Mouse (Mus musculus) adrenal gland, postnatal 25 days (tissue): ENCODE measurements around the gene Gpc6. TPM values are rescaled to one million over a fixed set of nuclear protein-coding genes. Genes with fewer than 3 reads are reported as not detected.

Experiments used
- DNase-seq: peaks from one replicate; pipeline ENCODE4 v3.0.0; 2021; ENCODE audit warnings: mixed read lengths
- total RNA-seq: library from RNA; stranded (reverse); gene quantifications from 2 replicates; pipeline ENCODE4 v1.2.3, GENCODE M21; 2021

Gene Gpc6
- total RNA-seq, 1 experiment from 2014 or later, result 12.1 TPM

GRCm38 (mm10) chr14:117930848-117931816 is 1006.0 kb downstream of the Gpc6 start:
- no peak for DNase-seq

- no peak for DNase-seq
These were observed 1007.2 kb downstream of the Gpc6 start for GRCm38 (mm10) chr14:117932163-117932851.

- DNase-seq, result peak; percentile 54
These were observed 1013.4 kb downstream of the Gpc6 start for GRCm38 (mm10) chr14:117938554-117938953.

- DNase-seq, result no peak
These were observed 1014.4 kb downstream of the Gpc6 start for GRCm38 (mm10) chr14:117939471-117939870.

DNA sequence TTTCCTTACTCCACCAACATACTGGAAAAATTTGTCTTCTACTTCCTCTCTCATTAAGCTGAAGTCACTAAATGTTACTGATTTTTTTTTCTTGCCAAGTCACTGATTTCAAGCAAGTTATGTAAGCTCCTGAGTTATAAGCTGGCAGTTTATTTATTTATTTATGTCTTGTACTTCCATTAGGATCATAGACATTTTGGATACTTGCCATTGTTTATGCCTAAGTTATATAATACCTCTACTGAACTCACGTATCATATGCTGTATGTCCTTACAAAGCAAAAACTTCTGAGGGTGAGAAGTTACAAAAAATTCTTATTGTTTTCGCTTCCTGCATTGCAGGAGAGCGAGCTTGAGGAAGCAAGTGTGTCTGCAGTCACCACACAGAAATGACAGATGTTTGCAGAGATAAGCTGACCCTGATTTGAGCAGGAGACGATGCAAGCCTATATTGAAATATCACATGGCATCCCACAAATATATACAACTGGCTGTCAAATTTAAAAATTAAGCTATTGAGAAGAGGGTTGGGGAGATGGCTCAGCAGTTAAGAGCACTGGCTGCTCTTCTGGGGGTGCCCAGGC is 1020.9 kb downstream of the Gpc6 start:
- no peak for DNase-seq

GRCm38 (mm10) chr14:117951265-117951664 is 1026.2 kb downstream of the Gpc6 start:
- DNase-seq, result no peak

DNA sequence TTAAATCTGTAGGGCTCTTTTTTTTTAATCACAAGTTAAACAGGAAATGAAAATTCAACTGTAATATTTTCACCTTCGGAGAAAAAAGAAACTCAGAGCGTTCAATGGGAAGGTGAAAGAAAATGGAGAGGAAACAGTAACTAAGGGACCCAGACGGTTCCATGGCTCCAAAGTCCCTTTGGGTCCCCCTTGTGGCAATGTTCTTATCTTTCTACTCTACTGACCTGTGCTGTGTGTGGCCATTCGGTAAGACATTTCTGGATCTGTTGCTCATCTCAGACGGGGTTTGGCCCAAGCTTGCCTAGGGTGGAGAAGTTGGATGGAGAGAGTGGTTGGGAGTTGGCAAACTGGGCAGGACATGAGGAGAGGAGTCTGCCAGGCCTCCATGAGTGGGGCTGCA is 1026.6 kb downstream of the Gpc6 start:
- DNase-seq, result no peak

DNA sequence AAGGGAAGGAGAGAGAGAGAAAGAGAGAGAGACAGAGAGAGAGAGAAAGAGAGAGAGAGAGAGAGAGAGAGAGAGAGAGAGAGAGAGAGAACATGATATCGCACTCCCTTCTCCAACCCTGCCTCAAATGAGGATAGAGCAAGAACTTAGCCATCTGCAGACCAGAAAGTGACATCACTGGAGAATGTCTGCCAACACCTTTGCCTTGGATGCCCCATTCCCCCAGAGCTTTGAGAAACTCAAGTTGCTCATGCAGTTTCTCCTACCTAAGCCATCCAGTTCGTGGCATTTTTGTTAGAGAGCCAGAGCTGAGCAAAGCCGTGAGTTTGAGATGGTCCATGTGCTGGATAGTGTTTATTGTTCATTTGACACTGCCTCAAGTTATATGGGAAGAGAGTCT is 1030.9 kb downstream of the Gpc6 start:
- no peak for DNase-seq

GRCm38 (mm10) chr14:117958389-117958788 is 1033.3 kb downstream of the Gpc6 start:
- DNase-seq, result no peak

DNA sequence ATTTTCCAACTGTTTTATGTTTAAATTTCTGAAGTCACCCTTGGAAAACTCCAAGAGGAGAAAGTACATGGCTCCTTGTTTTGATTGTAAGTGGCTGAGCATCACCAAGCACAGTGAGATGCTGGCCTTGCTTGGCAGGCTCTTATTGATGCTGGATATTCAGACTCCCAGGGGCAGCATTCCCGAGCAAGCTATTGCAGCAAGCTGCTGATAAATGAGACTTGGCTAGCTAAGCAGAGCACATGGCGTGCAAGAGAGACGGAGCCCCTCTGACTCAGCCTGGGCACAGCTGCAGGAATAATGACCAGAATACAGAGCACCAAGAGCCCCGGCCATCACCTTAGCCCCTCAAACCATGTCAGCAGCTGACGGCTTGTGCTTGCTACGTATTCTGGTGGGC is 1036.2 kb downstream of the Gpc6 start:
- no peak for DNase-seq

- no peak for DNase-seq
These were observed 1036.7 kb downstream of the Gpc6 start for GRCm38 (mm10) chr14:117961844-117962243.

DNA sequence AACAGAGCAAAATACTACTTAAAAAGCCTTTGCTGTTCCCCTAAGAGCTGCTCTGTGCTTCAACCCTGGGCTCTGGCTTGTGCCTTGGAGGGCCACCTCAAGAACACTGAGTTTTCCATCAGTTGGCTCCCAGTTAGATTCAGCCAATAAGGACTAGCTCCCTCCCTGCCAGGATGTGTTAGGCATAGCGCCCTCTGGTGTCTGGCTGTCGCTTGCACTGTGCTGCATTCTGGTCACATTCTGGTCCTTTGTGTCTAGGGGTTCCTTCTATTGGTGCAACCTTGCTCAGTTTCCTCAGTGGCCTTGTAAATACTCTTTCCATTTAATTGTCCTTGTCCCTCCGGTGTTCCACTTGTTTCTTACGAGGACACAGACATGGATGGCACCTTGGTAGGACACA is 1037.3 kb downstream of the Gpc6 start:
- peak; percentile 59 for DNase-seq

DNA sequence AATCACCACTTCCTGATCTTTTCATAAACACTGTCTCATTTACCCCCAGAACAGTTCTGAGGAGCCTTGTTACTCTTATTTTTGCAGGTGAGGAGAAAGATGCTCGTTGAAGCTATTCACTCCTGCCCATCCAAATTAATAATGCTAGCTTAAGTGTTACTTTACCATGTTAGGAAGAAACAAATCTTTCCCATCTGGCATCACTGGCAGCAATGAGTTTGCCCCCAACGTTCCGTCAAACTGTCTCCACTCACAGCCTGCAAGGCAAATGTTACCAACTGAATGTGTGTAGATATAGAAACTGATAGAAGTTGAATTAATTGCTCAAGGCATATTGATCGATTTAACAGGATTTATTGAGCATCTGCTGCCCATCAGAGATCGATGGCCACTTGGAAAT is 1047.5 kb downstream of the Gpc6 start:
- no peak for DNase-seq

DNA sequence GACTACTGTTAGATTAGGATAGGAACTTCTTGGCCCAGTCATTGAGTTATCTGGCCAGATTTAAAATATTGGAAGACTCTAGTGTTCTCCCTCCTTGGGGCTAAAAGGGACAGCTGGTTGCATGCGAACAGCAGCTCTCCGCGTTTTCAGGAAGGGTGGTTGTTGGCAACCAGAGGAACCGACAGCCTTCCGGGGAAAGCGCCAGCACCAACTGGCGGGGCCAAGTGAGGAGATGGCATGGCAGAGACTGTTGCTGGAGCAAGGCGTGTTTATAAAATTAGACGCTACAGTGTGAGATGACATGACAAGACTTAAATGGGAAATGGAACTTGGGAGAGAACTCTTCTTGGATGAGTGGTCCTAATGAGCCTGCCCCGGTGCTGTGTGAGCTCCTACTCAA is 1056.4 kb downstream of the Gpc6 start:
- DNase-seq, result no peak

DNA sequence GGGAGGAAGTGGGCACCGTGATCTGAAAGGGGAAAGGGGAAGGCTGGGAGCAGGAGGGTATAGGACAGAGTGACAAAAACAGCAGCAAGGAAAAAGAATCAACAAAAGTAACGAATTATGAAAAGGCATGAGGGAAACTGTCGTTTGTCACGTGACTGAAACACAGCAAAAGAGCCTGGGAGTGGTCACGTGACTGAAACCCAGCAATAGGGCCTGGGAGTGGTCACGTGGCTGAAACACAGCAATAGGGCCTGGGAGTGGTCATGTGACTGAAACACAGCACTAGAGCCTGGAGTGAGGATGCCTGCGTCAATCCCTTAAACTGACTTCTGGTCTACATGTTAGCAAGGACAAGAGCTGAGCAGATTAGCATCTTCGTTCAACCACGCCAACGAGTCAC is 1063.3 kb downstream of the Gpc6 start:
- no peak for DNase-seq

GRCm38 (mm10) chr14:117990203-117990602 is 1065.1 kb downstream of the Gpc6 start:
- no peak for DNase-seq

GRCm38 (mm10) chr14:117992600-117993256 is 1067.6 kb downstream of the Gpc6 start:
- no peak for DNase-seq

DNA sequence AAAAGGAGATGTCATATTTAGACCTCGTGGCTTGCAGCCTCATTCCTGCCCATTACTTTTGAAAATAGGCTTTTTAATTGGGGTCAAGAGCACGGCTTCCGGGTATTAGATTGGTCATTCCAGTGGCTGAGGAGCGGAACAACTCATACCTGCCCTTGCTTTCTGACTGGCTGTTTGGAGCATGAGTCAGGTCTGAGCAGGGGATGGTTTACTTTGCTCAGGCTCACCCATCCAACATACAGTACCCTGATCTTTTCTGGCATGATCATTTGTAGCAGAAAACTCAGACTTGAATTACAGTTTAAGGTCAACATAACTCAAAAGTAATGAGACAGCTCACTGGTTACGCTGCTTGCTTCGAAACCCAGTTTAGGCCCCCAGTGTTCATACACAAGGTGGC is 1068.7 kb downstream of the Gpc6 start:
- no peak for DNase-seq

DNA sequence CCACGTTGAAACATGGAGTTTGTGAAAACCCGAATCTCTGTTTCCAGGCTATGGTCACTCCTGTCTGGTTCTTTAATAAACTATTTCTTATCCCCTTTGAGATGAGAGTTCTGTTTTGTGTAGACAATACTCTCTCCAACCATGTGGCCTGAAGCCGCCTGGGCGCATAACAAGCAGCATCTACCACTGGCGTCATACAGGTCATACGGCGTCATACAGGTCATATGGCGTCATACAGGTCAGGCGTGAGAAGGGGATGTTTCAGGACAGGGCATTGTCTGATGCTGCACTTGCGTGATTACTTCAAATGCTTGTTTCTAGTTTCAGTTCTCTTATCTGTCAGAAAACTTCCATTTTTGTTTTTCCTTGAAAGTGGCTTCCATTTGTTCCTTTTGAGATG is 1079.3 kb downstream of the Gpc6 start:
- no peak for DNase-seq

GRCm38 (mm10) chr14:118005697-118006096 is 1080.6 kb downstream of the Gpc6 start:
- DNase-seq, result peak; percentile 13

DNA sequence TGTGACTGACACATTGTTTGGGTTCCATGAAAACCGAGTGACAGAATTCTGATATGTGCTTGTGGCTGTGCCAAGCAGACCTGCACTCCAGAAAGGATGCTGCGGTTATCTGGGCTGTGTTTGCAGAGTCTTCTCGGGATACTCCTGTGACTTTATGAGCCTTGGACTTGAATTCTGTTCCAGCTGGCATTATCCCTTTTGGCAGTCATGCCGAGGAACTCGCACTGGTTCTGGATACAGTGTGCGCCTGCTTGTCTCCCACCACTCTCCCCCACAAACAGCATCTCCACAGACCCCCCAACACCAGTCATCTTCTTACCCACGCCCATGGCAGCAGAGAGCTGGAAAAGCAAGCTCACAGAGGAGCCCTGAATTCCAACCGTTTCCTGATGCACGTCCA is 1084.4 kb downstream of the Gpc6 start:
- DNase-seq, result no peak

DNA sequence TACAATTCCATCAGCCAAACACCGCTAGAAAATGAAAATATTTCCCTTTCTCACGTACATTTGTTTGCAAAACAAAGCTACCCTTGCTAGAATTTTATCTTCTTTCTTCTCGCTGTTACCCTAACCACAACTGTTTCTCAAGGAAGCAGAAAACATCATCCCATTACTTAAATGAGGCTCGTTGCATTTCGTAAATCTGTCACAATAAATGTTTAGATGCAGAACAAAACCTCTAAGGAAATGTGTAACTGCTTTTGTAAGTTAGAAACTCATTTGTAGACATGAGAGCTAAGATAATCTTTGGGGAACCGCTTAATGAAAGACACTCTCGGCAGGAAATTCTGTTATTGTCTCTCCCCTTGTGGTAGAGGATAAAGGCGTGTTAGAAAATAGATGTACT is 1088.1 kb downstream of the Gpc6 start:
- DNase-seq, result no peak

DNA sequence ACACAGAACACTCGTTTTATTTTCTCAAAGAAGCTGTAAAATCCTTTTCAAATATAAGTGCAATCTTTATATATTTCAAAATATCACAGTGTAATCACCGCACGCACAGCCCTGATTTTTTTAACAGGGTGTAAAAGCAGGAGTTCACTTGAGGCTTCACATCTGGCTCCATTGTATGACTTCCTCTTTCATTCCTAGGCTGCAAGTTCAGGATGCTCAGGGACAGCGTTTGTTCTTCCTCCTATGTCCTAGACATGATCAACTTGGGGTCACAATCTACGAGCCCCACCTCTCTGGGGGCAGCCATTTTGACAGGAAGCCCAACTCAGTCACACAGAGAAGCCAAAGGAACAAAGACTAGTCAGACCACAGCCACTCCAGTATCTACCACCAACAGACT is 1094.2 kb downstream of the Gpc6 start:
- DNase-seq, result no peak
